Mouse (Mus musculus): ENCODE results near the gene Ehd1.
"Not testable (repeated sequence)": the region's sequence is repeated elsewhere in the genome, so short reads cannot be mapped to it uniquely, and the experiment has no call there.

Gene Ehd1

DNA sequence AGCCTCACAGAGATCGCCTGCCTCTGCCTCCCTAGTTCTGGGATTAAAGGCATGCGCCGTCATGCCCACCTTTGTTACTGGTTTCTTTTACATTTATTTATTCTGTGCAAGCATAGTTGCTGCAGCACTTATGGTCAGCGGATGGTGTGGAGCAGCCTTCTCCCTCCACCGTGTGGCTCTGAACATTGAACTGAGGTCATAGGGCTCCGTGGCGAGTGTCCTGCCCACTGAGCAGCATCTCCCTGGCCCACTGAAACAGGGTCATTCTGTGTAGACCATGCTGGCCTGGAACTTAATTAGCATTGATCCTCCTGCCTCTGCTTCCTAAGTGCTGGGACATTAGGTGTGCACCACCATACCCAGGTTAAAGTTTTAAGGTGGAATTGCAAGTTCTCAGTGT is 4.0 kb downstream of the Ehd1 start:
- no peak for DNase-seq

DNA sequence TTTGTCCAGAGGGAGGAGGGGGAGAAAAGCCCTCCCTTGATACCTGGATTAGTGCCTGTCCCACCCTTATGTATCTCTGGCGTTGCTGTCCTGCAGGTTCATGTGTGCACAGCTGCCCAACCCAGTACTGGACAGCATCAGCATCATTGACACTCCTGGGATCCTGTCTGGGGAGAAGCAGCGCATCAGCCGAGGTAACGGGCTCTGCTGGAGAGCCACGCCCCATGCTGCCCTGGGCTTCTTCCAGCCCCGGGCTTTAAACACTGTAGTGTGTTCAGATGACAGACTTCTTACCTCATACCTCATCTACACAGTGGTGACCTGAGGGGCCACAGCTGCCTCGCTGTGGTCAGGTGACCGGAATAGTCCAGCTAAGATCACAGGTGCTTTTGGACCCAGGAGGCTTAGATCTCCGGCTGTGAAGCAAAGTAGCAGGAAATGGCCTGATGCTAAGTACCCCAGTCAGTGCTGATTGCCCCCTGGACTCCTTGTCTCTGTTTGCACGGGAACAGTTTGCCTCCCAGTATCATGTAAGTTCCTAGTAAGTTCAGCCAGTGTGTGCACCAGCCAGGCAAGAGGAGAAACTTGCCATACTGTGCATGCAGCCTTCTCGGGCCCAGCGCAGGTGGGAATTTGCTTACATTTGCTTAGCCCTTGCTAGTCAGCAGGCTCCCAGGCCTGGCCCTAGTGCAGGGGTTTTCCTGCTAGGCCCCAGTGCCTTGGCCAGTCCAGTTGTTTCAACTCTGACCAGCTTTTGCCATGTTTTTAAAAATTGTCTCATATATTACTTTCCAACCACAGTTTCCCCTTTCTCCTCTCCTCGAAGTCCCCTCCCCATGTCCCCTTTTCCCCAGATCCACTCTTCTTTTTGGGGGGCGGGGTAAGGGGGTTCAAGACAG is 4.8 kb downstream of the Ehd1 start:
- no peak for DNase-seq

DNA sequence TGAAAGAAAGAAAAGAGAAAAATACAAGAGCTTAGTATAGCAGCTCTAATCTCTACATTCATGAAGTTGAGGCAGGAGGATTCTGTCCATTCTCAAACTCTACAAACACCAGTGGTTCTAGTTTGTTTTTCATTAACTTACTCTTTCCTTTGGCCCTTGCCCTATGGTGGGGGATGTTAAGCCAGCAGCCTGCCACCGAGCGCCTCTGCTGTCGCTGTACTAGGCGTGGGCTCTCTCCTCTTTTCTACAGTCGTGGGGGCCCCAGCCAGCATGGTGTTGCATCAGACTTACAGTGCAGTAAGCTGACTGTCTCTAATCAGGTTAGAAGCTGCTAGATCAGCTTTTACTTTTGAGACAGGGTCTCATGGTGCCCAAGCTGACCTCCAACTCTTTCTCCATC is 6.5 kb downstream of the Ehd1 start:
- DNase-seq = no peak

DNA sequence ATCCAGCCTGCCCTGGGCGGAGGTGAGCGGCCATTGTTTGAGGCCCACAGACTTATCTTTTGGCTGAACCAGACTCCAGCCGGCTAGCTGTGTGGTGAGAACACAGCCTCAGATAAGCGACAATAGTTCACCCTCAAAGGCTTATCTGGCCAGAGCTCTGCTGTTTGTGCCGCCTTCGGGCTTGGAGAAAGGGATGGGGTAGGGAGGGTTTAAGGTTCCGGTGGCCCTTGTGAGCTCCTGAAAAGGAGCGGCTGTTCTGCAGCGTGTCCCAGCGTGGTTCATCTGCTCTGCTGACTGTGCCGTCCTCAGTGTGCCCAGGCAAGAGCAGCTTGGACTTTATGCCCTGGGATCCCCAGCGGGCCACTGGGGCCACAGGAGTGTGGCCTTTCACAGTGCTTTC is 8.0 kb downstream of the Ehd1 start:
- DNase-seq = no peak

DNA sequence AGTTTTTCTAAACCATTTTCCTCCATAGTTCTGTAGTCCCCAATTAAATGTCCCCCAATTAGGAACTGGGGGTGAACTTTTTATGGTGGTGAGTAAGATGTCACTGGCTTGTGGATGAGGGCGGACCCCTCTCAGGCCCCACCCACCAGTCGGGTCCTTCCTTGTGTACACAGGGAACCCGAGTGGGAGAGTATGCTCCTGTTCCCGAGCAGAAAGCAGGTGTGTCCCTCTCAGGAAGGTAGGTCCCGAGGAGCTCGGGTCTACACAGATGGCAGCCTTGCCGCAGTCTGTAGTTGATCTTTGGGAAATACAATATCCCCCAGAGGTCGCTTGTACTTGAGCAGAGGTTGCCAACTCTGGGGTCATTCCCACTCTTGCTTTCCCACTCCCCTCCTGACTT is 8.7 kb downstream of the Ehd1 start:
- DNase-seq = no peak

DNA sequence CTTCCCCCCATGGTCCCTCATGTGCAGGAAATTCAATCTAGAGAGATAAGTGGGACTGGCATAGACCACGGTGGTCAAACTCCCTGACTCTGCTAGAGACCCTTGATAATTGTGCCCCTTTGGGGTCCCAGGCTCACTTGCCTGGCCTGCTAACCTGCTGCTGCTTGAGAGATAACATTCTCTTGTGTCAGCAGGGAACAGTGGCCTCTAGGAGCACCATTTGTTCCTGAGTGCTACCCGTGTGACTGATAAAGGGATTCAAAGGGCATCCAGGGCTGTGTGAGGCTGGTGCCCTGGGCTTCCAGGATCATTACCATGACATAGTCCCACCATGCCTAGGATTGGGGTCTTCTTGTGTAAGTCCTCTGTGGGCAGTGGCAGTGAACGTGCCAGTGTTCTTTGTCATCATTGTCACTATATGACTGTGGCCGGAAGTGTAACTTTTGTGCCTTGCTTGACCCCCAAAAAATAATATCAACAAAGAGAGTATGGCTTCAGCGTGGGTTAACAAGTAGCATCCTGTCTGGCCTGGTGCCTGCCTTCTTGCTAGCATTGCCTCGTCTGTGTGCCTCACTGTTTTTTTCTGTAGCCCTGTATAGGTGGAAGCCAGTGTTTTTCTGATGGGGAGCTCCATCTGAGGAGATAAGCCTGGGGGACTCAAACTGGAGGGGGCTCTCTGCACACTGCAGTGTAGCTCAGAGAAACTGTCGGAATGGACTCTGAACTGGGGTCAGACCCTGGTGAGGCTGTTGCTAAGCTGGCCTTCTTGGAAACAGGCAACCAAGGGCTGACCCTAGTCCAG is 9.3 kb downstream of the Ehd1 start:
- no peak for DNase-seq

DNA sequence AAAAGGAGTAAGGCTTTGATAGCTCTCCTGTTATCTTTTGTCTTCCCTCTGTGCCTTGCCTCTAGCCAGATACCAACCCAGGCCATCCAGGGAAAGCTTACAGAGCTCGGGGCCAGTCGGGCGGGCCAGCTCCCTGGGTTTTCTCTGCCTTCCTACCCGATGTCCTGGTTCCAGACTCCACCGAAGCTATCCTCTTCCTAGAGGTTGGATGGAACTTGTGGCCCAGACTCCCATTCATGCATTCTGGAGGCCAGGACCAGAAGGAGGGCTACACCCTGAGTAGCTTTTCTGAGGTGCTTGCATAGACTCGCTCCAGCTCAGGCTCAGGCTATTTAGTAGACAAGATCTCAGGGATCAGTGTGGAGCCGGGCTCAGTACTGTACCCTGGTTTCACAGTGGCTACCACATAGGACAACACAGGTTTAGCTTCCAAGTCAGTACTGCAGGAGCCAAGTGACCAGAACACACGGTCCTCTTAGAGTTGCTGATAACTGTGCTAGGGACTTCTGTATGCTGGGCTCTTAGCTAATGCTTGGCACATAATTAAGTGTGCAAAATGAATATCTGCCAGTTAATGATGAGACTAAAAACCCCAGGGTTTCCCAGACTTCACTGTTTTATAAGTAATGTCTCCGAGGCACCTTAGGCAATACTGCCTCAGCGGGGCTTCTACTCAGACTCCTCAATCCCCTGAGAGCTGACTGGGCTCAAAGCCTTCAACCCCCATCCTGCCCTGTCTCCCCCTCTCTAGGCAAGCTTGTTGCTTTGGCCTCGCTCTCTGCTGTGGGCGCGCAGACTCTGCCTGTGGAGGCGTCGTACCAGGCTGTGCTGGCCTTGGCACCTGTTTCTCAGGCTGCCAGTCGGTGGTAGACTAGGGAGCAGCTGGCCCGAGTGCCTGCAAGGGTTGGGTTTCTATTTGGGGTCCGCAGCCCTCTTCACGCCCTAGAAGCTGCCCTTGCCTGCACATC is 10.2 kb downstream of the Ehd1 start:
- DNase-seq = no peak

DNA sequence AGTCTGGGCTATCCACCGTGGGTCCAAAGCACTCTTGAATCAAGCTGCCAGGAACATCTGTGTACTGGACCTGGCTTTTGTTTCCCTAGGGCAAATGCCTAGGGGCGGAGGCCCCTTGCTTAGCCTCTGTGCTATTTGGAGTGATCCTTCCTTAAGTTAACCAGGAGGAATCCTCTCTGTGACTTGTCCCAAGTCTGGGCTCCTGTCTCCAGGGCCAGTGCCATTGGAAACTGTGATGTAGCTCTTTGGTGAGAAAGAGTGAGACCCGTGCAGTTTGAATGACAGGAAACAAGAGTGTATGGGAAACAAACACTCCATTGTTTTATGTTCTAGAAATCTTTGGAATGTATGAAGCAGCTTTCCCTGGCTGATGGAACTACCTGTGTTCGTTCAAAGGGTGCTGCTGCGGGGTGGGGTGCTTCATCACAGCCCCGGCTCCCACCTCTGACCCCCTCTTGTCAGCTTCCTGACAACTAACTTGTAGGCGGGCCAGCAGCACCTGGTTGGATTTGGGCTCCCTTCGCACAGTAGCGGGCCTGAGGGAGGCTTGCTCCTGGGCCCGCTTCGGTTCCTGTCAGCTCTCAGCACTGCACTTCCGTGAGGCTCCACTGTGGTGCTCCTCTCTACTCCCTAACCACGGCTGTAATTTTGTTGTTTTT is 11.8 kb downstream of the Ehd1 start:
- no peak for DNase-seq

DNA sequence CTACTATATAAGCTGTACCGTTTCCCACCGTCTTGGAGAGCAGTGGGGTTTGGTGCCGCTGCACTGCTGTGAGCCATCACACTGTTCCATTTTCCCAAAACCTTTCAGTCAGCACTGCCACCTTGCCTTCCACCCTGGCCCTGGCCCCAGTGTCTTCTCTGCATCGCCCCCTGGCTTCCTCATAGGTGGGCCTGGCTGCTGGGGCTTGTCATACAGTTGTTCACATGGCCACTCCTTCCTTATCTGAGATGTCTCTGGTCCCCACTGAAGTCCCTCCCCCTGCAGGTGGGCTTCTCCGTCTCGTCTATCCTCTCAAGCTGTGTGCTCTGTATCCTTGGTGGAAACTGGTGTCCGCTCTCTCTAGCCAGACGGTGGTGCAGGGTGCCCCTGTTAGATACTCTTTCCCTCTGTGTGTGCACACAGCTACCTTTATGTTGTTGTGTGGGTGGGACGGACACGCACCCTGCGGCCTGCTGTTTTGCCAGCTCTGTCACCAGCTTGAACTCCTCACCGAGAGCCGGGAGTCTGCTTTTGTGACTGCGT is 13.2 kb downstream of the Ehd1 start:
- DNase-seq = no peak

DNA sequence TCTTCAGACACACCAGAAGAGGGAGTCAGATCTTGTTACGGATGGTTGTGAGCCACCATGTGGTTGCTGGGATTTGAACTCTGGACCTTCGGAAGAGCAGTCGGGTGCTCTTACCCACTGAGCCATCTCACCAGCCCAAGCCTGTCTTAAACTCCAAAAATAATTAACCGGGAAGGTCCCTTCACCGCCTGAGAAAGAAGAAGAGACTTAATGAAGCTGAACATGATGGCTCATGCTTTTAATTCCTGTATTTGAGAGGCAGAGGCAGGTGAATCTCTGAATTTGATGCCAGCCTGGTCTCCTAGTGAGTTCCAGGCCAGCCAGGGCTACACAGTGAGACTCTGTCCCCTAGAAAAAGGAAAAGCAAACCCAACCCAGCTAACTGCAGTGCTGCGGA is 14.2 kb downstream of the Ehd1 start:
- not testable (repeated sequence) for DNase-seq

DNA sequence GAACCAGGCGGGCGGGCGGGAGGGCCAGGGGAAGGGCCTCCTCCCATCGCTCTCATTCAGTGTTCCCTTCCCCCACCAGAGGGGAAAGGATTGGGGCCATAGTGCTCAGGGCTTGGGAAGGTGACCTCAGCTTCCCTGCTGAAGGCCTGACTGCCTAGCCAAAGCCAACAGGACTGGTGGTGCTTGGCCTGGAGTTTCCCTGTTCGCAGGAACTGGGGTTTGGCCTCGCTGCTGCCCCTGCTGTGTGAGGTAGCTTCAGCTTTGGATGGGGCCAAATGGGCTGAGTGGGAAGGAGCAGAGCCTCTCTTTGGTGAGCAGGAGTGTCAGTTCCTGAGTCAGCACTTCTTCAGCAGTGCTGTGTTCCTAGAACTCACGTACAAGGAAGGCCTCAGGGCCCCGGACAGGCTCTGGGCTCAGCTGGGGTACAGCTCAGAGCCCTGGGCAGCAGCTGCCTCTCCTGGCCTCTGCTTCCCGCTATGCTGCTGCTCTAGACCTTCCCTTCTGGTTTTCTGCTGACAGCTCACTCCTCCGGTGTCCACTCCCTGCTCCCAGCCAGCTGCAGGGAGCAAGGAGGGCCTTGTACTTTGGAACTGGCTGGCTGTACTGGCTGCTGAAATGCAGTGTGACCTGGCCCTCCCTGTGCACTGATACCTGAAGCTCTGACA is 14.7 kb downstream of the Ehd1 start:
- DNase-seq = no peak

DNA sequence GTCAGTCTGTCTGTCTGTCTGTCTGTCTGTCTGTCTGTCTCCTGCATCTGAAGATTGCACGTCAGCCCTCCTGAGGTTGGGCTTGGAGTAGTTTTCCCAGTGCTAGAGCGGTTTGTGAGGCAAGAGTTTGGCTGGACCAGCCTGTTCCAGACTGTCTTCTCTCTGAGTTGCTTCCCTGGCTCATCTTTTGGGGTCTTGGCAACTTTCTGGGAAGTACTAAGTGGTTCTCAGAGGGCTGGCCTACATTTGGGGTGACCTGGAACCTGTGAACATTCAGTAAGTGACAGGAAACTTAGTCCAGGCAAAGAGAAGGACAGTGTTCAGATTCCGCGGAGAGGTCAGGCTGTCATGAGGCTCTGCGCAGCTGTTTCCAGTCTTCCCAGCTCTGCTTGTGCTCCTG is 15.7 kb downstream of the Ehd1 start:
- DNase-seq = no peak

DNA sequence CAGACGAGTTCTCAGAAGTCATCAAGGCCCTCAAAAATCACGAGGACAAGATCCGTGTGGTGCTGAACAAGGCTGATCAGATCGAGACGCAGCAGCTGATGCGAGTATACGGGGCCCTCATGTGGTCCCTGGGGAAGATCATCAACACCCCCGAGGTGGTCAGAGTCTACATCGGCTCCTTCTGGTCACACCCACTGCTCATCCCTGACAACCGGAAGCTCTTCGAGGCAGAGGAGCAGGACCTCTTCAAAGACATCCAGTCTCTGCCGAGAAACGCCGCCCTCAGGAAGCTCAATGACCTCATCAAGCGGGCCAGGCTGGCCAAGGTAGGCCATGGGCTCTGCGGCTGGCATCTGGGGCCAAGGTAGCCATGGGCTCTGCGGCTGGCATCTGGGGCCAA is 17.8 kb downstream of the Ehd1 start:
- no peak for DNase-seq

DNA sequence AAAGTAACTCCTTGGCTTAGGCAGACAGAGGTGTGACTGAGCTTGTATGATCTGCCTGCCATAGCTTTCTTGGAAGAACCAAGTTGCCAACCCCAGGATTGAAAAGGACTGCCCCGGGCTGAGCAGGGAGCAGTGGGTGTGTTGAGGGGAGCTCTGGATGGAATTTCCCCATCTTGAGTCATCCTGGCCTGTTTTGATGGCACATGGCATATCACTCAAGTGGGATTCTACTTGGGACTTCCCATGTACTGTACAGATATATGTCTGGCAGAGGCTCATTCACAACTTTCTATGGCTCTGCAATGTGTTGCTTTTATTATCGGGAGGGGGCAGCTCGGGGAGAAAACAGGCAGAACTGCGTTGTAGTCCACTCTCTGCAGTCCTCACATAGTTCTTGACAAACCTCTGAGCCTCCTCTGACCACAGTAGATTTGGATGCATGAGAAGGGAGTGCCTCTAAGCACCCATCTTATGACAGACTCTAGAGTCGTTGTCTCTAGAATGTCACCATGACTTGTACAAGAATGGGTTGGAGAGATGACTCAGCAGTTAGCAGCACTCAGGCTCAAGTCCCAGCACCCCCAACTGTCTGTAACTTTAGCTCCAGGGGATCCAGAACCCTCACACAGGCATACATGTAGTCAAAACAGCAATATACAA is 20.2 kb downstream of the Ehd1 start:
- DNase-seq = no peak

DNA sequence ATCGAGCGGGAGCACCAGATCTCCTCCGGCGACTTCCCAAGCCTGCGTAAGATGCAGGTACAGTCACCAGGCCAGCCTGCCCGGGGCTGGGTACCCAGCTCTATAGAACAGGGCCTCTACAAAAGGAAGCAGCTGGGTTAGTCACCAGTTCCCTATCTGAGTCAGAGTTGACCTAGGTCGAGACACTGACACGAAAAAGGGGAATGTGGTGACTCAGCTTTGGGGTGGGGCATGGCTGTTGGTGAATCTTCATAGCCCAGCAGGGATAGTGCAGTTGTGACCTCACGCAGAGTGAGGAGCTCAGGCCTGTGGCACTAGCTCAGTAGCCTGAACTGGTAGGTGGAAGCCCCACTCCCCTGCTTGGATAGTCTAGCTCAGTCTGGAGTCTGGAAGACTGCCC is 21.1 kb downstream of the Ehd1 start:
- no peak for DNase-seq

DNA sequence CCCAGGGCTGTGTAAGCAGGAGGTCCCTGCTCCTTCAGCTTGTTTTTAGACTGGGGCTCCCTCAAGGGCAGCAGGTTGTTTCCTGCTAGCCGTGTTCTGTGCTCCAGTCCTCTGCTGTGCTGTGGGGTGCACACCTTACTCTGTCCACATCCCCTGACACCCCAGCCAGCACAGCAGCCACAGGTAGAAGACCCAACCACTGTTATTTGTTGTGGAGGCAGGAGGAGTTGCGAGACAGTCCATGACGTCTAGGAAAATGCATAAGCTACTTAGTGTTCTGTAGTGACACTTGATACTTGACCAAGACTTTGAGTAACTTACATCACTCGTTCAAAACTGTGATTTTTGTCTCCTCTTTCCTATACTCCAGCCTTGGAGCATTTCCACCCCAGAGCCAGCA is 22.5 kb downstream of the Ehd1 start:
- no peak for DNase-seq

DNA sequence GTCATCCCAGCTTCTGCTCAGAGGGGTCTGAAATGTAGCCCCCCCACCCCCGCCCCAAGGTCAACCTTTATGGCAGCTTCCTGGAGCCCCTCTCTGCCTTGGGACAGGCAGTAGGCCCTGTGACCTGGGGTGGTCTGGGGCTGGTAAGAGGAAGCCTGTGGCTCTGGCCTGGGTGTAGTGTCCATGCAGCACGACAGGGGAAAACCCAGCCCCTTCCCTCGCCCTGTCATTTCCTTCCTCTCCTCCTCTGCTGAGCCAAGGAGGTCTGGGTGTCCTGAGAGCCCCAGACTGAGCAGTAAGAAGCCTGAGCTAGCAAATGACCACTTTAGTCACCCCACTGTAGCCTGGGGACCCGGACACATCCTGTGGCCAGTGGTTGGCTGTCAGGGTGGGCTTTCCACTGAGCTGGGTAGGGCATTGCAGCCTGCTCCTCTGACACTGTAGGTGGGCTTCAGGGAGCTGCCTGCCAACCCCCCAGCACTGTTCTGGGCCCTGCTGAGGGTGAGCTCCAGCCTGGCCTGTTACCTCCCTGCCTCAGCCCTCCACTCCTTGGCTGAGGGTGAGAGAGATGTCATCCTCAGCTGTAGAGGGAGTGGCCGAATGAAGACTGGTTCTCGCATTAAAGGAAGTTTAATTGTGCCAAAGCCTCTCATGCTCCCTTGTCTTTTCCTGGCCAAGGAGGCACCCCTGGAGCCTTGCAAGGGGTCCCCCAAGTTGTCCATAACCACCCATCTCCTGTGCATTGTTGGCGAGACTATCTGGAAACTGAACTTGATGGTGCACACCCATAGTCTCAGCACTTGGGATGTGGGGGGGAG is 23.1 kb downstream of the Ehd1 start:
- no peak for DNase-seq

DNA sequence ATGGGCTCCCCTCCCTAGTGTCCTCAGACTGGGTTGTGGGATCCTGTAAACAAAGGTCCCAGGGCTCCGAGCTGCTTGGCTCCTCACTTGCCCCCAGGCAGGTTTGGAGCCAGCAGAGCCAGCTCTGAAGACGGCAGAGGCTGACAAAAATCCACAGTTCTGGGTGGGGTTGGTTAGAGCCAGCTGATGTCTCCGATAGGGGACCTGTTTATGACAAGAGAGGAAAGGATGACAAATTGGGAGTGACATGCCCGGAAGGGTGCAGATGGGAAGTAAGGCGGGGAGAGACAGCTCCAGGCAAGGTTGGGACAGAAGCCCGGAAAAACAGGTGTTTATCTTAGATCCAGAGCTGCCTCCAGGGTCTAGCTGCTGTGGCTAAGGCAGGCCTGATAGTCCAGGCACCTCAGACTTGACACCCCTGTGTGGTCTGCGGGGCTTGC is 23.9 kb downstream of the Ehd1 start:
- DNase-seq = no peak

DNA sequence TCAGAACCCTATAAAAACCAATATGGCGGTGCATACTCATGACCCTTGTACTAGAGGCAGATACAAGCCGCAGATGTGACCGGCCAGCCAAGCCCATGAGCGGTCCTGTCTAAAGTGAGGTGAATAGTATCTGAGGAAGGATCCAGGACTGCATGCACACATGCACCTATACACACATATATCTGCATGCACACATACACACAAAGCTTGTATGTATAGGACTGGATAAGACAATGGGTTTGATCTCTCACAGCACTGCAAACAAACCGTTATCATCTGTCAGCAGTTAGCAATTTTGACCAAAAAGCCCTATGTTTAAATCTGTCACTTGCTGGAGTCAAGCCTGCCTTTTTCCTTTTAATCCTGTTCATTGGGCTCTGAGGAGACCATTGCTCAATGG is 25.6 kb downstream of the Ehd1 start:
- DNase-seq = no peak

DNA sequence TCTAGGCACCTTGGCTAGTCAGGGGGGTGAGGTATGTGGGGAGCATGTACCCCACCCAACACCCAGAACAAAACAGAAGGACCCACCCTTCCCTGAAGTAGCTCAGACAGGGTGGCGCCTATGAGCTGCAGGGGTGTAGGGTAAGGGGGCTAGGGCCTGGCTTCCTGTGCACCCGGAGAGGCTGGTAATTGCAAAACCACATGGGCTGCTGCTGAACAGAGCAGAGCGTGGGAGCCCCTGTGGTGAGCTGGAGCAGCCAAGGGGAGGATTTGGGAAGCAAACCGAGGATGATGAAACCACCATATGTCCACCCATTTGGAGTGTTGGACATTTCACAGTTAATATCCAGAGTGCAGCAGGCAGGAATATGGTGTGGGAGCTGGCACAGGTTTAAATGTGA is 26.0 kb downstream of the Ehd1 start:
- DNase-seq = peak; percentile 29 to 63

All from thymus, postnatal 36 days (tissue).